Mouse (Mus musculus) right cerebral cortex, adult 18-20 months (tissue): ENCODE data around the gene Zfp101.
A peak's percentile ranks its signal among the peaks of the same experiment; 100 is the strongest.

ENCODE experiments used
- DNase-seq: peaks from one replicate; pipeline ENCODE4 v3.0.0; 2022; ENCODE audit warnings: mixed read lengths

Zfp101 gene

DNA sequence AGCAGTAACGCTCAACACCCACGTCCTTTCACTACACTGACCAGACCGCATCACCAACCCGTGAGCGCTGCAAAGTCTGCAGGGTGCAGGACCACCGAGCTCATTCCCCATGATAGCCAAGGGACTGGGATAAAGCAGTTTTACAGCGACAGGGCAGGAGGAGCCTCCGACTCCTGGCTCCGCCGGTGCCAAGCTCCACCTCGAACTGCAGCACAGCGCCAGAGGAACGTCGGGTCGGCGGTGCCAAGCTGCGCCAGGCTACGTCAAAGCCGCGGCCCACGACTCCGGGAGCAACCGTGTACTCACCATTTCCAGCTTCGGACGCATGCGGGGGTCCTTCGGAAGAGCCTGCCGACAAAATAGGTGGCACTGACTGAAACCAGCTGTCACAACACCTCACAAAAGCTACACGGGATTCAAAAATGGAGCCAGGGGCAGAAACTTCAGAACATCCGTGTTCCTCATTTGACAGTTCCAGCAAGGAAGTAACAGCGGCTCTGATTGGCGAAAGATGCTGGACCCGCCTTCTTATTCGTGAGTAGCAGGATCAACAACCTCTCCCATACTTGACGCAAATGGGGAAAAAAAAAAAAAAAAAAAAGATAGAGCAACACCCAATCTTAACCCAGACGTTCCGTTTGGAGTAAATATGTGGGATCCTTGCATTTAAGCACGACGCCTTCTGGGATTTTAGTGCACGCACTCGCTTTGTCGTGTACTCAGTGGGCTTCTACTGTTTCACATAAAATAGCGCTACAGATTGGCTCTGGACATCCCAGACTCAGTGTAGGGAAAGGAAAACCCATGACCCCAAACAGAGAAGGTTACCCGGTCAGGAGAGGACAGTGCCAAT is at the start of gene Zfp101:
Gene Zfp101, minus strand, starts transcription at position 460 of the 853 bp plus-strand sequence.
- peak; percentile 91 for DNase-seq

DNA sequence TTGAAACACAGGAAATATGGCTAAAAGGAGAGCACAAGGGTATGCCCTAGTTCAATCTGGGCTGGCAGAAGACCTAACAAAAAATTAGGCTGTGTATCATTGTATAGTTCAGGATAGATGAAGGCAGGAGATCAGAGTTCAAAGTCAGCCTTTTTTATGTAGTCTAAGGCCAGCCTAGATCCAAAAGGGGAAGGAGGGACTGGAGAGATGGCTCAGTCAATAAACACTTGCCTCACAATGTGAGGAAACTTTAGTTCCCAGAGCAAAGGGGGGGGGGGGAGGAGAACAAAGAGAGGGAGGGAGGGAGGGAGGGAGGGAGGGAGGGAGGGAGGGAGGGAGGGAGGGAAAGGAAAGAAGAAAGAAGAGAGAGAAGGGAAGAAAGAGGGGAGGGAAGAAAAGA is 46.7 kb upstream of the Zfp101 start:
- DNase-seq = no peak

- peak; percentile 21 for DNase-seq
Observed at GRCm38 (mm10) chr17:33439922-33440321, 45.5 kb upstream of the Zfp101 start.

DNA sequence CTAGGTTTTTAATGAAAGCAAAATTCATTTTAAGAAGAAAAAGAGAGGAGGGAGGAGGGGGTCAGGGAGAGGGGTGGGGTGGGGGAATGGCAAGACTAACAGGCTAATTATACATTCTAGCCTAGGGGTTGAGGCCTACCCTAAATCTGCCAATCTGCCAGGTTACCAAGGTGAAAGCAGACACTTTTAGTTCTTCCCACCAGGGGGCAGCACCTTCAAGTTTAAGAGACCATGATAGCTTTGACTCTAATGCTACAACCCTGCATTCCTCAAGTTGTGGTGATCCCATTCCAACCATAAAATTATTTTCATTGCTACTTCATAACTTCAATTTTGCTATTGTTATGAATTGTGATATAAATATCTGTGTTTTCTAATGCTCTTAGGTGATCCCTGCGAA is 44.7 kb upstream of the Zfp101 start:
- peak; percentile 49 for DNase-seq

GRCm38 (mm10) chr17:33432019-33432946 is 37.8 kb upstream of the Zfp101 start, which contains the start of gene Actl9:
Actl9 (plus strand) TSS chr17:33432896.
- DNase-seq = no peak

GRCm38 (mm10) chr17:33392271-33392670 is 2.2 kb downstream of the Zfp101 start:
- DNase-seq = no peak

DNA sequence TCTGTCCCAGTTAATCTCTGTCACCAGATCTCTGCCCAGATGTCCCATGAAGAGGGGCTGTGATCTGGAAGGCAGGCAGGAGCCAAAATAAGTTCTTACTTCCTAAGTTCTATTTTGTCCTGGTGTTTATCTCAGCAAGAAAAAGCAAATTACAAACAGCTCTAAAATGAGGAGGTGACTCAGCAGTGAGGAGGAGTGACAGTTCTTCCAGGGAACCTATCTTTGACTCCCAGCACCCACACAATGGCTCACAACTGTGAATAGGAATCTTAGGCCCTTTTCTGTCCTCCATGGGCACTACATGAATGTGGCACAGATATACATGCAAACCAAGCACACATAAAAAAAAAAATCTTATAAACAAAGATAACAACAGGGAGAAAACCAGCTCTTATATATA is 8.7 kb downstream of the Zfp101 start:
- peak; percentile 44 for DNase-seq

- no peak for DNase-seq
Observed at GRCm38 (mm10) chr17:33372795-33373194, 21.6 kb downstream of the Zfp101 start.

- DNase-seq = peak; percentile 90
Observed at GRCm38 (mm10) chr17:33358411-33359384, 35.7 kb downstream of the Zfp101 start, which contains the start of gene Zfp81. Zfp81 (minus strand) TSS chr17:33358878.

GRCm38 (mm10) chr17:33352981-33353380 is 41.5 kb downstream of the Zfp101 start:
- no peak for DNase-seq
